Mouse (Mus musculus) cerebellum, adult 2 months (tissue): ENCODE data around the gene G430095P16Rik.

Experiments used
- CTCF ChIP-seq: fragments of 200-500 bp; IDR thresholded peaks from 2 replicates; pipeline ENCODE4 v1.5.1; 2011; ENCODE audit warnings: low read depth, mild to moderate bottlenecking, control low read depth, low read length, moderate library complexity, borderline replicate concordance; ENCODE audit not compliant: insufficient read depth
- POLR2A ChIP-seq: fragments of 200-500 bp; IDR thresholded peaks from 2 replicates; pipeline ENCODE4 v1.6.1; 2011; ENCODE audit warnings: low read length, control low read depth, borderline replicate concordance; ENCODE audit not compliant: insufficient read depth

GRCm38 (mm10) chr8:84730541-84731370 lies 7.9 kb downstream of the G430095P16Rik start:
- TF ChIP-seq CTCF (no peak), POLR2A (no peak)
